Comparison of ENCODE assay signal across 8 mouse cellular contexts in the genomic region with DNA sequence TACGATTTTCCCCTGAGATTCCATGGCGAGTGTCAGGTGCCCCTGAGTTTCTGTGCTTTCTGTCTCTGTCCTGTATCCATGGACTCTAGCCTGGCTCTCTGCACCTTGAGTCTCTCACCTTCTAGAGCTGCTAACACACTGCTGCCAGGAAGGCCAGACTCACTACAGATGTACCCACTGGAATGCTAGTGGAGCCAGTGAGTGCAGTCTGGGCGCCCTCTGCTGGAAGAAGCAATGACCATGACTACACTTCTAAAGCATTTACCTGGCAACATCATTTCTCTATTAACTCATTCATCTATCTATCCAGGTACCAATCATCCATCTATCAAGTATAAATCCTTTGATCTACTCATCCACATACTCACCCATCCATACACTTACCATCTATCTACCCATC. TPM values are rescaled to one million over a fixed set of nuclear protein-coding genes. Genes with fewer than 3 reads are reported as not detected.
A peak's percentile ranks its signal among the peaks of the same experiment; 100 is the strongest.
DNase-seq lines count a peak whose midpoint lies in the region; ATAC-seq and TF ChIP-seq lines count a peak whose summit lies in the region.

No protein-coding gene starts in this region.

- no peak for TF ChIP-seq POLR2A in bone marrow, adult 2 months (IDR thresholded peaks at IDR 0.05; ENCODE audit: borderline replicate concordance, control insufficient read depth, low read depth, low read length)

- H3K36me3 ChIP-seq in C2C12 (ENCODE audit: control insufficient read depth, insufficient read depth): no peaks in the 10 kb centered on the region
- no peaks in the 10 kb centered on the region for H3K36me3 ChIP-seq in embryonic facial prominence, embryonic 14.5 days (ENCODE audit: control insufficient read depth, insufficient read depth, low read length)
- no peaks in the 10 kb centered on the region for H3K36me3 ChIP-seq in heart, embryonic 16.5 days (ENCODE audit: control insufficient read depth, insufficient read depth)
- H3K36me3 ChIP-seq in liver, embryonic 14.5 days (replicated peaks; ENCODE audit: control insufficient read depth, insufficient read depth, low read depth): no peaks in the 10 kb centered on the region

- H3K27me3 ChIP-seq in C2C12 (ENCODE audit: control insufficient read depth, insufficient read depth, insufficient read length): peaks cover 9% of the 10 kb centered on the region
- H3K27me3 ChIP-seq in embryonic facial prominence, embryonic 14.5 days (replicated peaks; ENCODE audit: control insufficient read depth, insufficient read depth, low read length): no peaks in the 10 kb centered on the region
- H3K27me3 ChIP-seq in heart, embryonic 16.5 days (ENCODE audit: control insufficient read depth, insufficient read depth, low read length): no peaks in the 10 kb centered on the region
- H3K27me3 ChIP-seq in liver, embryonic 14.5 days (ENCODE audit: control insufficient read depth, insufficient read depth, low read length): no peaks in the 10 kb centered on the region

- H3K4me3 ChIP-seq in C2C12 (ENCODE audit: insufficient read depth, poor library complexity, severe bottlenecking): no peak overlapping the region
- no peak overlapping the region for H3K4me3 ChIP-seq in bone marrow, adult 2 months (replicated peaks; ENCODE audit: control insufficient read depth, low read depth, low read length)
- no peak overlapping the region for H3K4me3 ChIP-seq in embryonic facial prominence, embryonic 14.5 days (ENCODE audit: low read depth, low read length)
- H3K4me3 ChIP-seq in heart, embryonic 16.5 days (ENCODE audit: low read length): no peak overlapping the region
- H3K4me3 ChIP-seq in liver, embryonic 14.5 days (ENCODE audit: insufficient read depth in 1 of 2, low read depth in 2 of 2, low read length in 2 of 2): no peak overlapping the region

- peak; percentile 72 for TF ChIP-seq CTCF in C2C12 (IDR thresholded peaks at IDR 0.05; ENCODE audit: control insufficient read depth, insufficient read depth, insufficient read length)
- peak; percentile 63 for TF ChIP-seq CTCF in bone marrow, adult 2 months (IDR thresholded peaks at IDR 0.05; ENCODE audit: control insufficient read depth, insufficient read depth, low read length)
- peak; percentile 75 for TF ChIP-seq CTCF in liver, embryonic 14.5 days (IDR thresholded peaks at IDR 0.05; ENCODE audit: low read depth)

- DNase-seq in embryonic facial prominence, embryonic 14.5 days (ENCODE audit: low spot score): peak; percentile 84
- DNase-seq in kidney, postnatal 10 days: peak; percentile 85
- no peak for DNase-seq in liver, embryonic 14.5 days (ENCODE audit: low read depth in 3 of 3, low spot score in 3 of 3)
- DNase-seq in ovary, postnatal 36 days (ENCODE audit: low spot score): peak; percentile 54
- peak; percentile 29 for DNase-seq in urinary bladder, postnatal 10 days (ENCODE audit: low spot score)

- 58% methylated on average over 3 of the region's 3 CpGs for WGBS in bone marrow, adult 2 months
- 26% methylated on average over 3 of the region's 3 CpGs for WGBS in embryonic facial prominence, embryonic 14.5 days
- 41% methylated on average over 3 of the region's 3 CpGs for WGBS in heart, embryonic 16.5 days
- 55% methylated on average over 3 of the region's 3 CpGs for WGBS in liver, embryonic 14.5 days (ENCODE audit: insufficient replicate concordance)

- no peak for TF ChIP-seq EP300 in liver, embryonic 14.5 days (IDR thresholded peaks at IDR 0.05; ENCODE audit: low read depth)

- H3K4me2 ChIP-seq in embryonic facial prominence, embryonic 14.5 days (ENCODE audit: low read depth, low read length): no peak overlapping the region
- H3K4me2 ChIP-seq in heart, embryonic 16.5 days (ENCODE audit: low read depth, low read length): no peak overlapping the region
- H3K4me2 ChIP-seq in liver, embryonic 14.5 days (ENCODE audit: low read depth): no peak overlapping the region

- H3K79me3 ChIP-seq in C2C12 (ENCODE audit: low read depth): no peaks in the 10 kb centered on the region

- H3K9me3 ChIP-seq in embryonic facial prominence, embryonic 14.5 days (ENCODE audit: control insufficient read depth, low read length): no peaks in the 10 kb centered on the region
- no peaks in the 10 kb centered on the region for H3K9me3 ChIP-seq in heart, embryonic 16.5 days (replicated peaks; ENCODE audit: control insufficient read depth, low read length)
- no peaks in the 10 kb centered on the region for H3K9me3 ChIP-seq in liver, embryonic 14.5 days (ENCODE audit: control insufficient read depth, low read length)

- H3K27ac ChIP-seq in bone marrow, adult 2 months (ENCODE audit: control insufficient read depth, insufficient read depth, low read depth, low read length, poor library complexity): no peak overlapping the region
- H3K27ac ChIP-seq in embryonic facial prominence, embryonic 14.5 days (replicated peaks; ENCODE audit: low read depth, low read length): no peak overlapping the region
- H3K27ac ChIP-seq in heart, embryonic 16.5 days (ENCODE audit: low read length): no peak overlapping the region
- H3K27ac ChIP-seq in liver, embryonic 14.5 days: no peak overlapping the region

- peaks cover 2% of the 10 kb centered on the region; the same call in 1 of the 2 replicates for H3K4me1 ChIP-seq in bone marrow, adult 2 months (ENCODE audit: control insufficient read depth, insufficient read depth, low read length)
- no peaks in the 10 kb centered on the region for H3K4me1 ChIP-seq in embryonic facial prominence, embryonic 14.5 days (ENCODE audit: control insufficient read depth, insufficient read depth, low read length)
- H3K4me1 ChIP-seq in heart, embryonic 16.5 days (ENCODE audit: control insufficient read depth, insufficient read depth, low read length): no peaks in the 10 kb centered on the region
- no peaks in the 10 kb centered on the region for H3K4me1 ChIP-seq in liver, embryonic 14.5 days (replicated peaks; ENCODE audit: control insufficient read depth in 2 of 2, insufficient read depth in 2 of 2, low read length in 1 of 2)

- ATAC-seq in embryonic facial prominence, embryonic 14.5 days (ENCODE audit: low read depth): peak; percentile 78
- peak; percentile 49; the same call in 1 of the 2 replicates for ATAC-seq in heart, embryonic 16.5 days (replicated peaks; ENCODE audit: extremely low read depth, insufficient read depth, low FRiP score)
- no peak for ATAC-seq in liver, embryonic 14.5 days (ENCODE audit: insufficient read depth)

- H3K79me2 ChIP-seq in C2C12 (ENCODE audit: control insufficient read depth, insufficient read depth): no peaks in the 10 kb centered on the region

- H3ac ChIP-seq in C2C12 (ENCODE audit: control insufficient read depth, insufficient read length, low read depth): no peak overlapping the region

- no peak overlapping the region for H3K9ac ChIP-seq in embryonic facial prominence, embryonic 14.5 days (ENCODE audit: low read depth, low read length)
- H3K9ac ChIP-seq in heart, embryonic 16.5 days (ENCODE audit: low read length): no peak overlapping the region
- no peak overlapping the region for H3K9ac ChIP-seq in liver, embryonic 14.5 days (replicated peaks)

TF ChIP-seq in C2C12, 6 proteins besides CTCF, POLR2A, EP300 and RAD21:
- TF ChIP-seq MAX (IDR thresholded peaks at IDR 0.05): no peak
- no peak for TF ChIP-seq MYOG (IDR thresholded peaks at IDR 0.05; ENCODE audit: control insufficient read depth, extremely low read depth, insufficient read length)
- TF ChIP-seq USF1 (IDR thresholded peaks at IDR 0.05; ENCODE audit: low read depth): no peak
- TF ChIP-seq CEBPB (IDR thresholded peaks at IDR 0.05; ENCODE audit: low read depth): no peak
- TF ChIP-seq MYOD1 (IDR thresholded peaks at IDR 0.05; ENCODE audit: control insufficient read depth, insufficient read length, low read depth): no peak

RNA-seq across cellular contexts. Expression of gene Gucy2d, which starts 9.4 kb away (rescaled TPM):
- not detected for polyA plus RNA-seq in C2C12 (2012; fragmentation: generic; extraction: Trizol)
- polyA plus RNA-seq in bone marrow, adult 2 months (2011; ENCODE audit: insufficient read depth, insufficient read length, low replicate concordance, missing spikeins): not detected in 2 replicates
- 0.31 TPM in 1 of 2 replicates, not detected in the other for polyA plus RNA-seq in embryonic facial prominence, embryonic 14.5 days (2014; fragmentation: Nextera tagmentation; extraction: Ambion mirVana)
- not detected in 2 replicates for polyA plus RNA-seq in heart, embryonic 16.5 days (2015; fragmentation: Nextera tagmentation; extraction: Ambion mirVana)
- not detected in 2 replicates for polyA plus RNA-seq in liver, embryonic 14.5 days (2012; rRNA removed)
- polyA plus RNA-seq in liver, embryonic 14.5 days (2014; fragmentation: Nextera tagmentation; extraction: Ambion mirVana): not detected in 2 replicates

RNA-seq across cellular contexts. Expression of gene Lrrc32, which starts 58.3 kb away (rescaled TPM):
- 0.01 TPM for polyA plus RNA-seq in C2C12 (2012; fragmentation: generic; extraction: Trizol)
- polyA plus RNA-seq in bone marrow, adult 2 months (2011; ENCODE audit: insufficient read depth, insufficient read length, low replicate concordance, missing spikeins): 5.9 and 24.3 TPM in 2 replicates
- 9.7 and 10.6 TPM in 2 replicates for polyA plus RNA-seq in embryonic facial prominence, embryonic 14.5 days (2014; fragmentation: Nextera tagmentation; extraction: Ambion mirVana)
- polyA plus RNA-seq in heart, embryonic 16.5 days (2015; fragmentation: Nextera tagmentation; extraction: Ambion mirVana): 7.7 and 8.3 TPM in 2 replicates
- polyA plus RNA-seq in liver, embryonic 14.5 days (2012; rRNA removed): 3.6 and 4.4 TPM in 2 replicates
- polyA plus RNA-seq in liver, embryonic 14.5 days (2014; fragmentation: Nextera tagmentation; extraction: Ambion mirVana): 4.7 and 5.5 TPM in 2 replicates

Comparison
In these comparisons a context has a peak if more than half of its experiments do, and no peak if none do; other contexts are left out.
1. DNase-seq: peak in embryonic facial prominence, embryonic 14.5 days (single experiment), kidney, postnatal 10 days (single experiment), ovary, postnatal 36 days (single experiment) and urinary bladder, postnatal 10 days (single experiment); none in liver, embryonic 14.5 days (0 of 3).
2. Peak in every context shown above with its lines, with median percentiles within 50 percentile points of each other: CTCF ChIP-seq.